Mouse (Mus musculus) forebrain, postnatal 0 days (tissue): ENCODE data around the gene Cntnap5b. TPM values are rescaled to one million over a fixed set of nuclear protein-coding genes. Genes with fewer than 3 reads are reported as not detected.

Experiments
- ATAC-seq: fragments of 200-750 bp; cut with Nextera tagmentation; 2 replicates; pipeline ENCODE4 v1.8.0; 2017; ENCODE audit warnings: mild to moderate bottlenecking, moderate library complexity
- DNase-seq: peaks from one replicate; pipeline ENCODE4 v3.0.0-alpha.2; 2015
- H3K27ac ChIP-seq: fragments of 300-500 bp; sonication (generic); 2 replicates; pipeline ENCODE4 v1.5.1; 2014; ENCODE audit warnings: low read depth, mild to moderate bottlenecking, antibody characterized with exemption, low read length, moderate library complexity, mixed read lengths
- H3K27me3 ChIP-seq: fragments of 300-500 bp; sonication (generic); 2 replicates; pipeline ENCODE4 v1.6.1; 2014; ENCODE audit warnings: mild to moderate bottlenecking, low read length, mixed read lengths; ENCODE audit not compliant: insufficient read depth
- H3K36me3 ChIP-seq: fragments of 300-500 bp; sonication (generic); 2 replicates; pipeline ENCODE4 v1.6.1; 2014; ENCODE audit warnings: mild to moderate bottlenecking, moderate library complexity; ENCODE audit not compliant: insufficient read depth
- H3K4me1 ChIP-seq: fragments of 300-500 bp; sonication (generic); 2 replicates; pipeline ENCODE4 v1.6.1; 2014; ENCODE audit warnings: antibody characterized with exemption; ENCODE audit not compliant: insufficient read depth
- H3K4me2 ChIP-seq: fragments of 300-500 bp; sonication (generic); 2 replicates; pipeline ENCODE4 v1.6.1; 2014; ENCODE audit warnings: low read depth, mild to moderate bottlenecking, moderate library complexity
- H3K4me3 ChIP-seq: fragments of 300-500 bp; sonication (generic); 2 replicates; pipeline ENCODE4 v1.5.1; 2014; ENCODE audit warnings: low read depth, low read length, mixed read lengths
- H3K9ac ChIP-seq: fragments of 300-500 bp; sonication (generic); 2 replicates; pipeline ENCODE4 v1.6.1; 2014; ENCODE audit warnings: mild to moderate bottlenecking
- H3K9me3 ChIP-seq: fragments of 300-500 bp; sonication (generic); 2 replicates; pipeline ENCODE4 v1.6.1; 2016; ENCODE audit warnings: low read length
- CTCF ChIP-seq: sonication (generic); IDR thresholded peaks from 2 replicates; pipeline ENCODE4 v1.5.1; 2016; ENCODE audit warnings: antibody characterized with exemption, control low read depth, low read depth
- WGBS: fragments of 180-500 bp; shearing (Covaris S2); extraction: QIAGEN DNeasy Blood & Tissue Kit; methylation state at CpG from one replicate; pipeline ENCODE4 v1.1.7; 2014; 5-methylcytosine and 5-hydroxymethylcytosine counted together
- polyA plus RNA-seq: library from polyadenylated mRNA; unstranded; fragments of >200 nt; fragmentation: Nextera tagmentation; extraction: Ambion mirVana; gene quantifications from 2 replicates; pipeline ENCODE4 v1.2.1, GENCODE M21; 2015
- total RNA-seq: library from RNA; depleted of rRNA; stranded (reverse); fragments of >200 nt; gene quantifications from 2 replicates; pipeline ENCODE4 v1.2.3, GENCODE M21; 2014

Cntnap5b gene
- total and polyA plus RNA-seq, 2 experiments from 2014 or later = 2.0 to 18.3 TPM

DNA sequence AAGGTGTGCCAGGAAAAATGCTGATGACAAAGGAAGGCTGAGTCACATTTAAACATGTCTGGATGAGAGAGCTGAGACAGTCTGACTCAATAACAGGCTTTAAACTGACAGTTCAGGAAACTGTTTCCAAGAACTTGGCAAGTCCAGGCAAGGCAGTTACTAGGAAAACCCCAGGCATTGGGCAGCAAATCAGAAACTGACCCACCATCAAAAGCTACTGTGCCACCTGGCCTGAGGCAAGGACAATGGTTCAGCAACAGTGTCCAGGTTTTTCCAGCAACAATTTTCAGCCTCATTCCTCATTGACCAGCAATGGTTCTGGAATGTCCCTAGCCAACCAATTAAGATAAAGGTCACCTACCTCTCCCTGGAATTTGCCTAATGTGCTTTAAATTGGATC is 399.0 kb downstream of the Cntnap5b start:
- H3K36me3 ChIP-seq = no peaks in the 10 kb centered on the region
- no peak for TF ChIP-seq CTCF
- no peaks in the 10 kb centered on the region for H3K27me3 ChIP-seq
- H3K9ac ChIP-seq = no peak overlapping the region
- no peaks in the 10 kb centered on the region for H3K9me3 ChIP-seq
- no peak overlapping the region for H3K4me2 ChIP-seq
- no peak for DNase-seq
- no peak overlapping the region for H3K4me3 ChIP-seq
- H3K27ac ChIP-seq = no peak overlapping the region
- no peak for ATAC-seq
- no peaks in the 10 kb centered on the region for H3K4me1 ChIP-seq

DNA sequence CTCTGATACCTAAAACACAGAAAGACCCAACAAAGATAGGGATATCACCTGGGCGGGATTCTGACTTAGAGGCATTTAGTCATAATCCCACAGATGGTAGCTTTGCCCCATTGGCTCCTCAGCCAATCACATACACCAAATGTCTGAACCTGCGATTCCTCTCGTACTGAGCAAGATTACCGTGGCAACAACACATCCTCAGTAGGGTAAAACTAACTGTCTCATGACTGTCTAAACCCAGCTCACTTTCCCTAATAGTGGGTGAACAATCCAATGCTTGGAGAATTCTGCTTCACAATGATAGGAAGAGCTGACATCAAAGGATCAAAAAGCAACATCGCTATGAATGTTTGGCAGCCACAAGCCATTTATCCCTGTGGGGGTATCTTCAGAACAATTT is 407.5 kb downstream of the Cntnap5b start:
- no peak overlapping the region for H3K27ac ChIP-seq
- no peaks in the 10 kb centered on the region for H3K36me3 ChIP-seq
- H3K9ac ChIP-seq = no peak overlapping the region
- ATAC-seq = peak; percentile 92
- 87% methylated on average over 5 of the region's 5 CpGs for WGBS
- no peaks in the 10 kb centered on the region for H3K9me3 ChIP-seq
- H3K27me3 ChIP-seq = no peaks in the 10 kb centered on the region
- TF ChIP-seq CTCF = no peak
- no peak overlapping the region for H3K4me3 ChIP-seq
- no peaks in the 10 kb centered on the region for H3K4me1 ChIP-seq
- H3K4me2 ChIP-seq = no peak overlapping the region
- peak; percentile 91 for DNase-seq

DNA sequence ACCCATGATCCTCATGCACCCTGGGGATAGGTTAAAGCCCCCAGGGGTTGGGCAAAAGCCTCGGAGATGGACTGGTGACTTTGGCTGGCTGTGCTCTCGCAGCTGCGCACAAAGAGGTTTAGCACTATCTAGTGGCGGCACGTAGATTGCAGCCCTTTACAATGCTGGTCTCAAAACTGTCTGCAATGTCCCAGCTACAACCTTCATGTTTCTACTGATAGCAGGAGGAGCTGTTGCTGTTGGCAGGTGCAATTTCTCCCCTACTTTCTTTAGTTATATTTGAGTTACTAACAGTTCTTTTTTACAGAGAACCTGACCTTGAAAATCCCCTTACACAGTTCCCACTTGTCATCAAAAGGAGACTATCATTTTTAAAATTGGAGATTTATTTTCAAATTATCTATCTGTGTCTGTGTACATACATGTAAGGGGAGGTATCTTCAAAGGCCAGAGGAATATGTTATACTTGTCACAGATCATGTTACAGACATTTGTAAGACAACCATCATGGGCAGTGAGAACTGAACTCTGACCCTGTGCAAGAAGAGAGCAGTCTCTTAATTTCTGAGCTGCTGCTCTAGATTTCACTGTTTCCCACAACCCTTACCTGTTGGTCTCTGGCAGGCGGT is 459.5 kb downstream of the Cntnap5b start:
- DNase-seq = peak; percentile 61
- Histone ChIP-seq H3K36me3 (no peaks in the 10 kb centered on the region), H3K9ac (no peak overlapping the region), H3K4me3 (no peak overlapping the region), H3K27me3 (no peaks in the 10 kb centered on the region), H3K4me2 (no peak overlapping the region), H3K9me3 (no peaks in the 10 kb centered on the region), H3K4me1 (no peaks in the 10 kb centered on the region), H3K27ac (no peak overlapping the region)
- peak; percentile 92 for ATAC-seq
- 10% methylated on average over 5 of the region's 6 CpGs for WGBS
- peak; percentile 63 for TF ChIP-seq CTCF

DNA sequence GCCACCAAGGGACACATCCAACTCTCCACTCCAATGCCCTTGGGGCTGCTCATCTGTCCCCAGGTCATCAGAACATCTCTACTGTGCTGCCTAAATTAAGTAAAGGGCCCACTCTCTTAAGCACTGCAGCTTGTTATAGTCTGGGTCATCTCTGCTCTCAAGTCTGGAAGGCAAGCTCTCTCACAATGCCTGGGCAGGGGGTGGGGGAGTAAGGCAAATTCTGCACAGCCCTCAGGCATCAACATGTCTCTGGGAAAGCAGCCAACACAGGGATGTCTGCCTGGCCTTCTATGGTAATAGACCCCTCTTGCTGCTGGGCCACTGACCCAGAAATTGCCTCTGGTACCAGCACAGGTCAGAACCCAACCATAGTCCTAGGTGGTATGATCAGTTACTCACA is 479.4 kb downstream of the Cntnap5b start:
- H3K27ac ChIP-seq = no peak overlapping the region
- no peak for TF ChIP-seq CTCF

DNA sequence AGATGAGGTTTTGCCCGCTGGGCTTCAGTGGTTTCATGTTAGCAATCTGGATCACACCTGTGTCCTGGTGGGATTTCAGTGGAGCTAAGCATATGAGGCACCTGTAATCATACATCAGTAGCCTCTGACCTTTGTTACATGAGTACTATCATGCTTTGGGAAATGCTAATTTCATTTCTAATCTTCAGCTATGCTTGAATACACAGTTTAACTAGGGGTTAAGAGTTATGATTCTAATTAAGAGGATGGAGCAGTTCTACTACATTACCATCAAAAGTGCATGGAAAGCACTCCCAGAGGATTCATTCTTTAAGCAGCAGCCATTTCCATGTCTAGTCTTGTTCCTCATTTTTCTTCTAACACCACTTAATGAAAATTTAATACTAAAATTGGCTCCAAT is 538.1 kb downstream of the Cntnap5b start:
- H3K9ac ChIP-seq = no peak overlapping the region
- no peak overlapping the region for H3K27ac ChIP-seq
- DNase-seq = no peak
- H3K4me2 ChIP-seq = no peak overlapping the region
- H3K27me3 ChIP-seq = no peaks in the 10 kb centered on the region
- TF ChIP-seq CTCF = no peak
- WGBS = 95% methylated on average over 1 of the region's 1 CpGs
- H3K9me3 ChIP-seq = no peaks in the 10 kb centered on the region
- no peak overlapping the region for H3K4me3 ChIP-seq
- no peaks in the 10 kb centered on the region for H3K4me1 ChIP-seq
- no peak for ATAC-seq
- H3K36me3 ChIP-seq = no peaks in the 10 kb centered on the region

More for the DNA sequence above, 479.4 kb downstream of the Cntnap5b start:
- H3K9ac ChIP-seq = no peak overlapping the region
- no peaks in the 10 kb centered on the region for H3K9me3 ChIP-seq
- no peaks in the 10 kb centered on the region for H3K4me1 ChIP-seq
- ATAC-seq = no peak
- no peaks in the 10 kb centered on the region for H3K36me3 ChIP-seq
- no peaks in the 10 kb centered on the region for H3K27me3 ChIP-seq
- no peak overlapping the region for H3K4me2 ChIP-seq
- no peak for DNase-seq
- H3K4me3 ChIP-seq = no peak overlapping the region

DNA sequence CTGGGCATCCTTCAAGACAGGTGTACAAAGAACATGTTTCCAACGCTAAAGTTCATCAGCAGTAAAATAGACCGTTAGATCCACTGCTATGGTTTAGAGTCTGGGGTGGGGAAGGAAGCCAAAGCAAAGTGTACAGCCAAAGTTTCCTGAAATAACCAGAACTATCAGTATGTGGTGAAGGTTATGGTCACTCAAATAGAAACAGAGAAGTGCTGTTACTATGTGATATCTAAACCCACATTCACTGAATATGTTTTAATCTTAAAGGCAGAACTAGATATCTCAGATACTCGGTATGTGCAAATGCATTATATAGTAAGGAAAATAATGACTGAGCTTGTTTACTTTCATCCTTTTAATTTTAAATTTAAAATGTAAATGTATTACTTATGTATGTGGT is 558.5 kb downstream of the Cntnap5b start:
- Histone ChIP-seq H3K27me3 (no peaks in the 10 kb centered on the region), H3K27ac (no peak overlapping the region), H3K4me2 (no peak overlapping the region), H3K9ac (no peak overlapping the region), H3K36me3 (no peaks in the 10 kb centered on the region), H3K4me1 (no peaks in the 10 kb centered on the region), H3K4me3 (no peak overlapping the region), H3K9me3 (no peaks in the 10 kb centered on the region)
- no peak for TF ChIP-seq CTCF
- no peak for DNase-seq
- ATAC-seq = no peak
- 87% methylated on average over 3 of the region's 3 CpGs for WGBS

DNA sequence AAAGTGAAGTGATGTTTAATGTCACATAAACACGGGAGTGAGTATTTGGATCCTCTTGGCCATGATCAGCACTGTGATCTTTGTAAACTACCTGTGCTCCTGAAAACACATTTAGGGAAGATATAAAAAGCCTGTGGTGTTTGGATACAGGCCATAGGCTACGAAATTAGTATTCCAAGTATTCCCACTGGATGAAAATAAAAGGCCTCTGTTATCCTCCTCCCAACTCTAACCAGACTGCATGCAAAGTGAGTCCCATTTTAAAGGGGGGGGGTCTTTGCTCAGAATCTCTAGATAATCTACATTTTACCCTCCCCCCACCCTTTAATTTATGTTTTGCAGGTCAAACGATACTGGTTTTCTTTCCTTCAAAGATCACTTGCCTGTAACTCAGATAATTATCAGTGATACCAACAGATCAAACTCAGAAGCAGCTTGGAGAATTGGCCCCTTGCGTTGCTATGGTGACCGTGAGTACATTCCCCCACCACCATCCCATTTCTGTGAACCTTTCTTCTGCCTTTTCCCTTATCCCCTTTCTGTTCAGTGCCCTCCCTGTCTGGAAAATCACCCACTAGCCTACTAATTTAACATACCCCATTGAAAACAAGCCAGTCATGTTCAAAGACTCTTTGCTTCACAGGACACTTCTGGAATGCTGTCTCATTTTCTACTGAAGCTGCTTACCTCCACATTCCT is 597.0 kb downstream of the Cntnap5b start:
- 20% methylated on average over 5 of the region's 5 CpGs for WGBS
- no peak overlapping the region for H3K4me3 ChIP-seq

More for the DNA sequence above, 597.0 kb downstream of the Cntnap5b start:
- Histone ChIP-seq H3K4me2 (no peak overlapping the region), H3K9me3 (no peaks in the 10 kb centered on the region), H3K27ac (no peak overlapping the region), H3K4me1 (no peaks in the 10 kb centered on the region), H3K36me3 (no peaks in the 10 kb centered on the region), H3K9ac (no peak overlapping the region), H3K27me3 (no peaks in the 10 kb centered on the region)
- ATAC-seq (peak; percentile 84), DNase-seq (peak; percentile 26)
- no peak for TF ChIP-seq CTCF
